Mouse (Mus musculus): ENCODE data around the gene Vwa5b2.

The Vwa5b2 gene
- long read RNA-seq, experiment 1, partial matches to known transcripts = 0 of 1 reads
- long read RNA-seq, experiment 1, other reads (novel, unspliced or antisense) = 1 of 1 reads
- long read RNA-seq, experiment 2, partial matches to known transcripts = 0 of 1 reads
- long read RNA-seq, experiment 2, other reads (novel, unspliced or antisense) = 1 of 1 reads

DNA sequence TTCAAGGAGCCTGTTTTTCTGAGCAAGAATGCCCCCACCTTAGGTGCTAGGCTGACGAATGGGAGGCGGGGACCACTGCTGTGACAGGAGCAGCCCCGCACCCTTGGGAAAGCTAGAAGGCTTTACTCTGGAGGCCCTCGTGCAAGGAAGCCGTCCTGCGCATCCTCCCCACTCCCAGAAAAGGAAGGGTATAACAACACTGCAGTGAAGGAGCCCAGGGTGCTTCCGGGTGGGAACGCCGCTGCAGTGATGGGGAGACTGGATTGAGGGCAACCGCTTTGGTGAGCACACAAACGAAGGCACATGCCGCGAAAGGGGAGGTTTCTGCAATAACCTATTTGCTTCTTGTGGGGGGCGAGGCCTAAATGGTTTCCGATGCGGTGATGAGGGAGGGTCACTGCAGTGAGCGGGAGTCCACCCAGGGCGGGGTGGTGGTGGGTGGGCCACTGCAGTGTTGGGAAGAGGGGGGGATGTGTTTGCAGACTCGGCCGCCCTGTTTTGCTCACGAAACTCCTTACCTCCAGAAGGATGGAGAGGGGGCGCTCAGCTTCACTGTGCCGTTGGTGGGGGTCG, at the start of gene Vwa5b2:
Vwa5b2 (plus strand) TSS at position 106 of the 573 bp plus-strand sequence.
- intact Hi-C loops (cut with DNase I) = no loop called here

DNA sequence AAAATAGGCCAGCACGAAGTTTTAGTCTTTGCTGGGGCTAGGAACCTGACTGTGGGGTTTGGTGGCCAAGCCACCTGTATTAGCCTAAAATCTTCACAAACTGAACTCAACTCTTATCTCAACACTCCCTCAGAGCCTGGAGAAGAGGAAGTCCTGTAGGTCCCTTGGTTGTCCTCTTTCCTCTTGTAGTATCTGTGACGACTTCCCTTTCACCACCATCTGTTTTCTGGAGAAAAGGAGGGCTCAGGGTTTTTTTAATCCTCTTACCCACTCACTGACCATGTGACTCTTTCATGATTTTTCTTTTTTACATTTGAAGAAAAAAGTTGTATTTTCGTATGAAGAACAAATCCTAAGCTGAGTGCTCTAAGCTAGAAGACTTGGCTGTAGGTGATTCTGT, 49.6 kb upstream of the Vwa5b2 start:
- intact Hi-C loops (cut with DNase I) = loop anchor here (5.0 to 10.0 kb wide), 3 partner anchors 42 to 135 kb away; partner anchors contain the start of genes Alg3, Eef1akmt4, Eif2b5 and Gm49333

DNA sequence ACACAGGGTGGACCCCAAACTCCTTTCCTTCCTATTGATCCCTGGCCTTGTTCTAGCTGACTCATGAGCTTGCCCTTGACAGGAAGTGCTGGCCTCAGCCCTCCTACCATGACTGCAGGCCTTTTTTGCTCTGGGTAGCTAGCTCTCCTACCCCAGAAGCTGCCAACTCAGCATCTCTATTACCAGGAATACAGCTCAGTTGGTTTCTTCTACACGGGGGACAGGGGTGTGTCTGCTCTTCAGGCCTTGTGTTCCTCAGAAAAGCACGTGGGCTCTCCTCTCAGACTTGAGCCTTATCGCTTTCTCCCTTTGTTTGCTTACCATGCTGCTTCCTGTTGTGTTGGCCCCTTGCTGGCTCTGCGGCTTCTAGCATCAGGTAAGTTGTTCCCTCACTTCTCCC, 48.8 kb upstream of the Vwa5b2 start:
- intact Hi-C loops (cut with DNase I) = no loop called here

DNA sequence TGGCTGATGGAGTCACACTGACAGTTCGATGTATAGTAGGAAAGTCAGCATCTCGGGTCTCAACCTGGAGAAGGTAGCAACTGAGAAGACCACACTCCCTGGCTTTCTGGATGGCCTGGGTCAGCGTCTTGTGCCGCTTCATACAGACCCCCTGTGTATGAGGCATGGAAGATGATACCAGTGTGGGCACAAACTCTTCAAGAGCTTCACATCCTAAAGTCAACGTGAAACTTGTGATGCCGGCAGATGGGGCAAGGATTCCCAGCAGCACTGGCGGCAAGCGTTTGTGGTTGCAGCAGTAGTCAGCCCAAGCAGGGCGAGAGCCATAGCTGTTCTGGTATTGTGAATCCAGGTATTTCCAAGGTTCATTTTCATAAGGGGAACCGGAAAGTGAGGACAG, 43.6 kb upstream of the Vwa5b2 start:
- intact Hi-C loops (cut with DNase I) = no loop called here

DNA sequence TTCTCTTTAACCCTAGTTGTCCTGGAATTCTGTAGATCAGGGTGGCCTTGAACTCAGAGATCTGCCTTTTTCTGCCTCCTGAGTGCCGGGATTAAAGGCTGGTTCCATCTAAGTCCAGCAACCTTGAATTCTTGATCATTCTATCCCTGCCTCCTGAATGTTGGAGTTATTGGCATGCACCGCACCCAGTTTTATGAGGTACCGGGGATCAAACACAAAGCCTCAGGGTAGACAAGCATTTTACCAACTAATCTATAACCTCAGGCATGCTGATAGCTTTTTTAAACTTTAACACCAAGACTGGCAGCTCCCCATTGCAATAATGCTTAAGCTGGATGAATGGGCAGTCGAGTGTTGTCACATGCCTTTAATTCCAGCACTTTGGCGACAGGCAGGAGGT, 41.8 kb upstream of the Vwa5b2 start:
- intact Hi-C loops (cut with DNase I) = no loop called here

DNA sequence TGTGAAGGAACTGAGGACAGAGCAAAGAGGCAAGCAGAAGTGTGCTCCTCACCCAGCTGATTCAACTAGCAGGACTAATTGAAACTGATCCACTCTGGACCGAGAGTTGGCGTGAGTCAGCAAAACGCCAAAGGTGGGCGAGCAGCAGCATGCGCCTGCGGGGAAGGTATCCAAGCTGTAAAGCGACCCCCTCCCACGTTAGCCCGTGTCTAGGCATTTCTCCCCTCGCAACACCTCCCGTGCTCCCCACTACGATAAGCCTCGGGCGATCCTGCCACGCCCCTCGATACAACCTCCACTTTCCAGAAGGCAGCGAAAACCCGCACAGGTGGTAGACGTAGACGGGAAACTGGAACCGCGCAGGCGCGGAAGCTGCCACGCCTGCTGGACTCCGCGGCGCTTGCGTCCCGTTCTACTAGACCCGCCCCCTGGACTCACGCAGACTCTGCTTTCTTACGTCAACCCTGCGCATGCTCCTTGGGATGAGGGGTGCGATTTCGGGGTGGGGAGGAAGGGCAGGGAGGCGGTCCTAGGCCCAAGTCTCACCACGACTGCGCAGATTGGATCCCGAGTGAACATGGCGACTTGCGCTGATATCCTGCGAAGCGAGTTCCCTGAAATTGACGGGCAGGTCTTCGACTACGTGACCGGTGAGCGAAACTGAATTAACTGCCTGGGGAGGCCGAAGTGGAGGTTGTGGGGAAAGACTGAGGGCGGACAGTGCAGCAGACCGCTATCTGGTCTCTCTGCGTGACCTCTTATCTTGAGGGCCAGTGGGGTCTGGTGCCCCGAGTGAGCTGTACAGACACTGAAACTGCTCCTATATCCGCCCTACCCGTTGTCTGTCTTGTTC, 40.9 kb upstream of the Vwa5b2 start, which contains the start of gene Abcf3:
Abcf3 (plus strand) TSS at position 482 of the 853 bp plus-strand sequence.
- intact Hi-C loops (cut with DNase I) = no loop called here

DNA sequence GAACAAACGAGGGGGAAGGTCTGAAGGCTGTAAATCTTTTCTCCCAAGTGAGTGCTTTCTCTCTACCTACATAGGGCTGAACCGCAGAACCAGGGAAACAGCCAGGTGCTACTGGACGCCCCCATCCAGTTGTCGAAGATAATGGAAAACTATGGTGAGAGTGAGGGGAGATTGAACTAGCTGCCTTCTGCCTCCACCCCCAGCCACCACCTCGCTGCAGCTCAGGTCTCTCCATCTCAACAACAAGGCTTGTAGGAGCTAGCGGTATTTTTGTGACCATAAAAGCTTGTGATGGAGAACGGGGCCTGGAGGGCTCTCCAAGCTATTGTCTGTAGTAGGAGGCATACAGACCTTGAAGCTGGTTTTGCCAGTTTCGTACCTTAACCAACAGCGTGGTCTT, 40.1 kb upstream of the Vwa5b2 start:
- intact Hi-C loops (cut with DNase I) = no loop called here

DNA sequence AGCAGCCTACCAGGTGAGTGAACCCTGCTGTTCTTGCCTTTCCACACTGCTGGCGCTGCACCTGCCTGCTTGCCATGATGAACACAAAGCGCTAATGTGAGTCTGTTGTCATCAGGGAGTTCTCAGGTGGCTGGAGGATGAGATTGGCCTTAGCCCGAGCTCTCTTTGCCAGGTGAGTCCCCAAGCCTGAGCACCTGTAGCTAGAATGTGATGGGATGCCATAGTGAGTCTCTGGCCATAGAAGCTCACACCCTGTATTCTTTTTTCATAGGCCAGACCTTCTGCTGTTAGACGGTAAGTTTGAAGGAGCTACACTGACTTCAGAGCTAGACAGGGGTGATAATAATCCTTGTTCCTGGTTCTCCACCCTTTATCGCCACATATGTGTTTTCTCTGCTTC, 37.6 kb upstream of the Vwa5b2 start:
- intact Hi-C loops (cut with DNase I) = no loop called here

DNA sequence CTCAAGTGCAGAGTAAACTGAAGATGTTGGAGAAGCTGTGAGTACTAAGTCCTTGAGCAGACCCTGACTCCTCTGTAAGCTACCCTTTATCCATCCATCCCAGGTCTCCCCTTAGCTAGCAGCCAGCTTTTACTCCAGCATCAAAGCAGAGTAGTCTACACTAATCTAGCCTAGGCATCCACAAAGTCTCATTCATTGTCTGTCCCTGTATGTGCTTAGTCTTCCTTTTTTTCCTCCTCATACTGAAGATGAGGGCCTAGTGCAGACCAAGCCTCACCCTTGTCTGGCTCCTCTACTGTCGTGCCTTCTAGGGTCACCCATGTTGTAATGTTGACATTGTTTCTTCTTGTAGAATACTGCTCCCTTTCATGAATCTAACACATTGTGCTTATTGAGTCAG, 36.7 kb upstream of the Vwa5b2 start:
- intact Hi-C loops (cut with DNase I) = no loop called here

DNA sequence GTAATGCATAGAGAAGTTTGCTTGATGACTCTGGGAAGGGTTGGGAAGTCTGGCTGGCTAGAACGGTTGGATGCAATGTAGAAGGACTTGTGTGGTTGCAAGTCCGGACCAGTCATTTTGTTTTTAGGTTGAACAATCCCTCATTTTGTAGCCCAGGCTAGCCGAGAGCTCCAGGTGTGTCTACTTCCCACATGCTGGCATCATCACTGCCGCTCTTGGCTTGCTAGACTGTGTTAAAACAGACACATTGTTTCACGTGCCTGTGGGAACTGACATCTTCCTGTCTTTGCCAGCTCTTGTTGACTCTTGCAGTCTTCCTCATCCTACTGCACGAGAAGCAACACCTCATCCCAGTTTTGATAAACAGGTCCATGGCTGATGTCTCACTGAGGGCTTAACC, 34.3 kb upstream of the Vwa5b2 start:
- intact Hi-C loops (cut with DNase I) = no loop called here

DNA sequence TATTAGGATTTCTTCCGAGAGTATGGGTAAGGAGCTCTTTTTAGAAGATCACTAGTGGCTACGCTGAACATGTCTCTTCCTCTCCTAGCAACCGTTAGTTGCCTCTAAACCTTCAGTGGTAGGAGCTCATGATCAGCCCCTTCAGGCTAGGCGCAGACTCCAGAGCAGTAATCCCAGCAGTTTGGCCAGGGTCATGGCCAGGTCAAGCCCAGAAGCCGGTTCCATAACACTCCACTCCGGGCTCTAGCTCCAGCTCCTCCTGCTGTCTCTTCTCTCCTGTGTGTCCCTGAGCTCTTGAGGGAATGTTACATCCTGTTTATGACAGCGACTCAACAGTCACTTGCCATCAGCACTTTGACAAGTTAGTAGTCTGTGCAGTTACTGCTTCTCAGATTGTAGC, 31.9 kb upstream of the Vwa5b2 start:
- intact Hi-C loops (cut with DNase I) = no loop called here

DNA sequence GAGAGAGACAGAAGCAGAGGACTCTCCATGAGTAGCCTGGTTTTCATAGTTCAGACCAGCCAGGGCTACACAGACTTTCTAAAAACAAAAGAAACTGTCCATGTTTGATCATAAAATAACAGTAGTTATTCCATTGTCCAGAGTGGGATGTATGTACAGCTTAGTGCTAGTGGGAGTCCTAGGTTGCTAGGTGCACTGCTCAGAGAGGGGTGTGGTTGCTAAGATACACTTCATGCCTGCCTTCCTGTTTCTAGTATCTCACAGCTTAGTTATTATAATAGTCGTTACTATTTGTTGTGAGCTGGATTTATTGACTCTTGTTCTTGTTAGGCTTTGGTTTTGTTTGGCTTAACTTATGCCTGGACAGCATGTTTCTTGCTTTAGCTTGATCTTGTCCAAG, 24.2 kb upstream of the Vwa5b2 start:
- intact Hi-C loops (cut with DNase I) = no loop called here

DNA sequence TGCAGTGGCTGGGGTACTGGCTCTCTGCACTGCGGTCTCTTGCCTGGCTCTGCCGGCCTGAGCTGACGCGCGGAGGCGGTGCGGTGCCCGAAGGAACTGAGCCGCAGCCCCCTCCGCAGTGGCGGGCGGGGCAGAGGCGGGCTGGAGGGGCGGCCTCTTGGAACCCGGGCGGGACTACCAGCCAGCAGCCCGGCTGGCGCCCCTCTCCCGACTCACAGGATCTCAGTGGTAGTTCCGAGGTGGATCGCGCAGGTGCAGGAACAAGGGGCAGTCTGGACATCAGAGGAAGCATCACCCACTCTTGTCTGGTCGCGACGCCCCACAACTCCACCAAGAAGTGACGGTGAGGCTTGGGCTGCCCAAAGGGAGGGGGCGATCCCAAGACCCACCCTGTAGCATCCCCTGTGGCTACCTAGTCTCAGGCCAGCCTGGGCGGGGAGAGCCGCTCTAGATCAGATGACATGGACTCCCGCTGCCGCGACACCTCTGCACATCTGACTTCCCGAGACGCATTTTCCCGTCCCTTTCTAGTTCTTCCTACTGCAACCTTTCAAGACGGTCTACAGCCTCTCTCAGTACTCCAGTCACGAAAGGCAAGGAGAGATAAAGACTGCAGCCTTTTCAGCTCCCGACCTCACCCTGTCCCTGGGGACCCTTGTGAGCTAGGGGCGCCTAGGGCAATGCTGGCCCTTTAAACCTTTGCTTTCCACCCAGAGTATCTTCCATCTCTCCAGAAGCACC, 838 bp downstream of the Vwa5b2 start:
- intact Hi-C loops (cut with DNase I) = no loop called here

DNA sequence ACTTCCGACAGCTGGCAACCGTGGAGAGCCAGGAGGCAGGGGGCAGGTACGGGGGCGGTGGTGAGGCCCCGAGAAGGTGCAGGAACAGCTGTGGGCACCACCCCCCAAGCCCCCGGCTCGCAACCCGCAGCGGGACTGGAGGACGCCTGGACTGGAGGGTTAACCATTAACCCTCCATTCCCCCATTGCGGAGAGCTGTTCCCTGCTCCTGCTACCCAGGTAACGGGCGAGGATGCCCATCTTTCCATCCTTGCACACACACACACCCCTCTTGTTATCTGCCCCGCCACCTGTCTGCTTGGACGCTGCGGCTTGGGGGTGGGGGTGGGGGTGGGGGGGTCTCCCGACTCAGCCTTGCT, 1.4 kb downstream of the Vwa5b2 start:
- intact Hi-C loops (cut with DNase I) = no loop called here

DNA sequence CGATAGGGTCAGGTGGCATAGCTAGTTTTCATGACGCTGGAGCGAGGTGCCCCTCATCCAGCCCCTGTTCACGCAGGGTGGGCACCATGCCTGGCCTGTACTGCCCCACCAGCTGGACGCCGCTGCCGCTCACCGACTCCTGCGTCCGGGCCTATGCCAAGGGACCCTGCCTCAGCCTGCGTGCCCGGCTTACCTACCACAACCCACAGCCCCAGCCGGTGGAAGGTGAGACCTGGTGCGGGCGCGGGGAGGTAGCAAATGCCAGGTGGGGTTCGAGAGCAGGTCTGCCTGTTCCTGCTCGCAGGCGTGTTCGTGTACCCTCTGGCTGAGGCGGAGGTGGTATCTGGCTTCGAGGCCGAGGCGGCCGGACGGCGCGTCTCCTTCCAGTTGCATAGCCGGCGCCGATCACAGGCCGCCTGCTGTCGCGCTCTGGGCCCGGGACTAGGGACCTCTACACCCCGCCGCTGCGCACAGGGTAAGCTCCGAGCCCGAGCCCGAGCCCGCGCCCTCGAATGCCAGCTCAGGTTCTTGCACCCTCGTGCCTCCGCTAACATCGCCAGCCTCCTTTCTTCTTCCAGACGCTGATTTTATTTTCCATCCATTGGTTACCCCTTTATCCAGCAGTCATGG, 1.9 kb downstream of the Vwa5b2 start:
- intact Hi-C loops (cut with DNase I) = no loop called here

DNA sequence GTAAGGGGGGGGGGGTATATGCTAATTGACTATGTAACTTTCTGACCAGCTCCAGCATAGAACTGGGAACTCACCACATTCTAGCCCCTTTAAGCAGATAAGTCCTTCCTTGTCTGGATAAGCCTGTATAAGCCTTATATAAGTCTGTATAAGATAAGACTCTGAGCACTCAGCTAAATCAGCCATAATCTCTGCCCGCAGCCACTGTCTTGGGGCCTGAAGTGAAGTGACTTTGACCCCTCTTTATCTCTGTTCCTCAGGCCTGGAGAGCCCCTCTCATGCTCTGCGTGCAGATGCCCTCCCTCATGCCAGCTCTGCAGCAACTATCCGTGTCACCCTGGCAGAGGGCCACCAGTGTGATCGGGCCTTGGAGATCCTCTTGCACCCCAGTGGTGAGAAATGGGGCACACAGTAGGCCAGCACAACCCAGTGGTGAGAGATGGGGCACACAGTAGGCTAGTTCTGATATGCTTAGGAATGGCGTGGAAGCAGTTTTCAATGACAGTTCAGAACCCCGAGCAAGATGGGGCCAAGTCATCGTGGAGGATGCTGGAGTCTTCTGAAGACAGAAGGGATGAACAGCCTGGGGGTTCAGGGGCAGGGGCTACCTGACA, 5.9 kb downstream of the Vwa5b2 start:
- intact Hi-C loops (cut with DNase I) = no loop called here

DNA sequence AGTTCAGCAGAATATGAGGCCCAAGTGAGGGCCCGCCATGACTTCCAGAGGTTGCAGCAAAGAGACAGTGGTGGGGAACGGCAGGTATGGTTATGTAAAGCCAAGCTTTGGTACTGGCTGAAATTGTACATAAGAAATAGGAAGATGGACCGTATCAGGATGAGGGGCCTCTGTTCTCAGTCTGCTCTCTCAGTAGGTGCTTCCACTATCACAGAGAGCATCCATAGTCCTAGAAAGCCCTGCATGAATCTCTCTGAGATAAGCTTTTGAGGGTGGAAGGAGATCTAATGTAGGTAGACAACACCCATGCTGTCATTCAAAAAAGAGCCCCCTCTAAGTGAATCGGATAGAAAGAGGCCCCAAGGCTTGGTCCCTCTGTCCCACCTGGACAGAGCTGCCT, 6.5 kb downstream of the Vwa5b2 start:
- intact Hi-C loops (cut with DNase I) = no loop called here

DNA sequence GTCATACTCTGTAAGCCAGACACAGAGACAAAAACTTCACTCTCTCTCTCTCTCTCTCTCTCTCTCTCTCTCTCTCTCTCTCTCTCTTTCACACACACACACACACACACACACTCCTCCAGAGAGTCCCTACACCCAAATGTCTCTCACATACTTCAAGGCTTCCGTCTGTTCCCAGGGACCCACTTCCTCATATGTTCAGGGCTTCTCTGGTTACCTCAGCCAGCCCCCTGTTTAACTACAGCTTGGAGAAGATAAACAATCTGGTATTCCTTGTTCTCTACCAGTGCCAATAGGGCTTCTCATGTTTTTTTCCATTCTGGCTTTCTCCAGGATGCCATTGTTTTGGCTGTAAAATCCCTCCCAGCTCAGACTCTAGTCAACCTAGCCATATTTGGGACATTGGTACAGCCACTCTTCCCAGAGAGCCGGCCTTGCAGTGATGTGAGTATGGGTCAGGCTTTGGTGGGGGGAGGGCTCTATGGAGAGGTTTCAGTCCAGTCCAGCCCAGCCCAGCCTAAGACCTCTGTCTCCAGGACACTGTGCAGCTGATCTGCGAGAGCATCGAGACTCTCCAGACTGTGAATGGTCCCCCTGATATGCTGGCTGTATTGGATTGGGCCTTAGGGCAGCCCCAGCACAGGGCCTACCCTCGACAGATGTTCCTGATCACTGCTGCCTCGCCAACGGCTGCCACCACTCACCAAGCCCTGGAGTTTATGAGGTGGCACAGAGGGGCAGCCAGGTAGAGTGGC, 7.6 kb downstream of the Vwa5b2 start:
- intact Hi-C loops (cut with DNase I) = no loop called here

DNA sequence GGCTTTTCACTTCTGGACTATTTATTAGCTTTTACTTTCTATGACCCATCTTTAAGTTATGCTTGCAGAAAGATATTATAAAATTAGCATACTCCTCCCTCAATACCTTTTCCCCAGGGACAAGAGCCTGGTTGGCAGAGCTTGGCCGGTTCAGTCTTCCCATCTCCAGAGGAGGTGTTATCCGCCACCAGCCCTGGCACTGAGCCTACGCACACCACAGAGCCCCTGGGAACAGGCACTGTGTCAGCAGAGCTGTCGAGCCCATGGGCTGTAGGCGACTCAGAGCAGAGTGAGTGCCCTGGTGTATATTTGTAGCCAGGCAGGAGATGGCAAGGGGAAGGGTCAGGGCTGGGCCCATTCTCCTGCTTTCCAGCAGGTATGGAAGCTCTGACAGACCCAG, 11.2 kb downstream of the Vwa5b2 start:
- intact Hi-C loops (cut with DNase I) = no loop called here

DNA sequence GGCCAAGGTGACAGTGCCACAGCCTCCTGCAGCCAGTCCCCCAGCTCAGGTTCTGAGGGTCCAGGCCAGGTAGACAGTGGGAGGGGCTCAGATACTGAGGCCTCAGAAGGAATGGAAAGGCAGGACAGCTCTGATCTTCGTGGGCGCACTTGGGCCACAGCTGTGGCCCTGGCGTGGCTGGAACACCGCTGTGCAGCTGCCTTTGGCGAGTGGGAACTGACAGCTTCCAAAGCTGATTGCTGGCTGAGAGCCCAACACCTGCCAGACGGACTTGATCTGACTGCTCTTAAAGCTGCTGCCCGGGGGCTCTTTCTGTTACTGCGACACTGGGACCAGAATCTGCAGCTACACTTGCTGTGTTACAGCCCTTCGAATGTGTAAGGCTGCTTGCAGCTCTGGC, 15.4 kb downstream of the Vwa5b2 start:
- intact Hi-C loops (cut with DNase I) = no loop called here
